Mouse (Mus musculus): ENCODE data around the gene Ubap1l. TPM values are rescaled to one million over a fixed set of nuclear protein-coding genes. Genes with fewer than 3 reads are reported as not detected.
"Not testable (repeated sequence)": the region's sequence is repeated elsewhere in the genome, so short reads cannot be mapped to it uniquely, and the experiment has no call there.

Ubap1l gene
- polyA plus RNA-seq, 2 experiments: 0.62 TPM; not detected in 1

GRCm38 (mm10) chr9:65327371-65327770 lies 33.5 kb upstream of the Ubap1l start:
- ATAC-seq (ENCODE audit: low FRiP score, low read depth) (no peak), DNase-seq (ENCODE audit: low spot score) (no peak)
- H3K4me2 ChIP-seq (replicated peaks; ENCODE audit: low read depth, low read length, severe bottlenecking): no peak overlapping the region
- H3K9me3 ChIP-seq (ENCODE audit: control insufficient read depth, low read length): no peaks in the 10 kb centered on the region
- no peak overlapping the region for H3K27ac ChIP-seq (replicated peaks; ENCODE audit: low read depth, low read length)
- H3K27me3 ChIP-seq (ENCODE audit: control insufficient read depth, insufficient read depth, low read length): no peaks in the 10 kb centered on the region
- WGBS: 98% methylated on average over 2 of the region's 2 CpGs
- peaks cover 78% of the 10 kb centered on the region for H3K36me3 ChIP-seq (ENCODE audit: control insufficient read depth, insufficient read depth, low read length)
- no peak overlapping the region for H3K9ac ChIP-seq (ENCODE audit: low read depth, low read length, severe bottlenecking)
- H3K4me3 ChIP-seq (replicated peaks; ENCODE audit: low read length): no peak overlapping the region
- no peaks in the 10 kb centered on the region for H3K4me1 ChIP-seq (ENCODE audit: control insufficient read depth, insufficient read depth, low read length)
- no peak for TF ChIP-seq POLR2A (IDR thresholded peaks at IDR 0.05; ENCODE audit: borderline replicate concordance, extremely low read depth, insufficient read depth, insufficient read length)

- Histone ChIP-seq H3K36me3 (ENCODE audit: control insufficient read depth, insufficient read depth, low read length) (peaks cover 22% of the 10 kb centered on the region), H3K9ac (ENCODE audit: low read depth, low read length, severe bottlenecking) (no peak overlapping the region), H3K27me3 (ENCODE audit: control insufficient read depth, insufficient read depth, low read length) (no peaks in the 10 kb centered on the region), H3K27ac (replicated peaks; ENCODE audit: low read depth, low read length) (no peak overlapping the region), H3K4me1 (ENCODE audit: control insufficient read depth, insufficient read depth, low read length) (no peaks in the 10 kb centered on the region), H3K4me3 (replicated peaks; ENCODE audit: low read length) (no peak overlapping the region), H3K4me2 (replicated peaks; ENCODE audit: low read depth, low read length, severe bottlenecking) (no peak overlapping the region), H3K9me3 (ENCODE audit: control insufficient read depth, low read length) (no peaks in the 10 kb centered on the region)
- WGBS: 75% methylated on average over 5 of the region's 5 CpGs
- no peak for TF ChIP-seq POLR2A (IDR thresholded peaks at IDR 0.05; ENCODE audit: borderline replicate concordance, extremely low read depth, insufficient read depth, insufficient read length)
- DNase-seq (ENCODE audit: low spot score): no peak
- no peak for ATAC-seq (ENCODE audit: low FRiP score, low read depth)
These were observed 26.9 kb upstream of the Ubap1l start for GRCm38 (mm10) chr9:65333958-65334357.

- 86% methylated on average over 4 of the region's 4 CpGs for WGBS
These were observed 21.7 kb upstream of the Ubap1l start for GRCm38 (mm10) chr9:65339146-65339545.

DNA sequence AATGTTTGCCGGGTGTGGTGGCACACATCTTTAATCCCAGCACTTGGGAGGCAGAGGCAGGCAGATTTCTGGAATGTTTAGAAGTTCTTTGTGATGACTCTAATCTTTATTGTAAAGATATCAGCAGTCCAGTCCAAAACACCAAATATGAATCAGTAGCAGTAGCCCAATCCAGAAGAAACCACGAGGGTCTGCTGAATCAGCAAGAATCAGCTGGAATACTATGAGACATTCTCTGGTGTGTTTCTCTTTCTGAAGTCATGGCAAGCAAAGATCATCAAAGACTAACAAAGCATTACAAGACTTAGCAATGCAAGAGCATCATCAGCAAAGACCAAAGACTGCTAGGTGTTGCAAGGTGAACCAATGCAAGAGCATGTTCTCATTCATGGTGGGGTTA lies 20.4 kb upstream of the Ubap1l start:
- H3K27ac ChIP-seq (replicated peaks; ENCODE audit: low read depth, low read length): no peak overlapping the region
- no peak overlapping the region for H3K4me3 ChIP-seq (replicated peaks; ENCODE audit: low read length)
- H3K36me3 ChIP-seq (ENCODE audit: control insufficient read depth, insufficient read depth, low read length): no peaks in the 10 kb centered on the region
- no peak for DNase-seq (ENCODE audit: low spot score)
- H3K27me3 ChIP-seq (ENCODE audit: control insufficient read depth, insufficient read depth, low read length): no peaks in the 10 kb centered on the region
- TF ChIP-seq POLR2A (IDR thresholded peaks at IDR 0.05; ENCODE audit: borderline replicate concordance, extremely low read depth, insufficient read depth, insufficient read length): no peak
- 82% methylated on average over 2 of the region's 2 CpGs for WGBS
- no peak overlapping the region for H3K4me2 ChIP-seq (replicated peaks; ENCODE audit: low read depth, low read length, severe bottlenecking)
- no peaks in the 10 kb centered on the region for H3K4me1 ChIP-seq (ENCODE audit: control insufficient read depth, insufficient read depth, low read length)
- H3K9ac ChIP-seq (ENCODE audit: low read depth, low read length, severe bottlenecking): no peak overlapping the region
- no peaks in the 10 kb centered on the region for H3K9me3 ChIP-seq (ENCODE audit: control insufficient read depth, low read length)
- ATAC-seq (ENCODE audit: low FRiP score, low read depth): no peak

More at GRCm38 (mm10) chr9:65339146-65339545, 21.7 kb upstream of the Ubap1l start:
- no peaks in the 10 kb centered on the region for H3K9me3 ChIP-seq (ENCODE audit: control insufficient read depth, low read length)
- H3K9ac ChIP-seq (ENCODE audit: low read depth, low read length, severe bottlenecking): no peak overlapping the region
- DNase-seq (ENCODE audit: low spot score) (no peak), ATAC-seq (ENCODE audit: low FRiP score, low read depth) (no peak)
- no peaks in the 10 kb centered on the region for H3K4me1 ChIP-seq (ENCODE audit: control insufficient read depth, insufficient read depth, low read length)
- H3K36me3 ChIP-seq (ENCODE audit: control insufficient read depth, insufficient read depth, low read length): no peaks in the 10 kb centered on the region
- H3K4me3 ChIP-seq (replicated peaks; ENCODE audit: low read length): no peak overlapping the region
- no peaks in the 10 kb centered on the region for H3K27me3 ChIP-seq (ENCODE audit: control insufficient read depth, insufficient read depth, low read length)
- no peak overlapping the region for H3K27ac ChIP-seq (replicated peaks; ENCODE audit: low read depth, low read length)
- no peak overlapping the region for H3K4me2 ChIP-seq (replicated peaks; ENCODE audit: low read depth, low read length, severe bottlenecking)
- TF ChIP-seq POLR2A (IDR thresholded peaks at IDR 0.05; ENCODE audit: borderline replicate concordance, extremely low read depth, insufficient read depth, insufficient read length): no peak

- not testable (repeated sequence) for DNase-seq (ENCODE audit: low spot score); ATAC-seq (ENCODE audit: low FRiP score, low read depth); H3K27me3 ChIP-seq (ENCODE audit: control insufficient read depth, insufficient read depth, low read length); H3K9me3 ChIP-seq (ENCODE audit: control insufficient read depth, low read length); H3K36me3 ChIP-seq (ENCODE audit: control insufficient read depth, insufficient read depth, low read length); H3K4me1 ChIP-seq (ENCODE audit: control insufficient read depth, insufficient read depth, low read length)
- Histone ChIP-seq H3K4me2 (replicated peaks; ENCODE audit: low read depth, low read length, severe bottlenecking) (peak overlapping the region; percentile 61), H3K27ac (replicated peaks; ENCODE audit: low read depth, low read length) (peak overlapping the region; percentile 92), H3K9ac (ENCODE audit: low read depth, low read length, severe bottlenecking) (peak overlapping the region; percentile 95), H3K4me3 (replicated peaks; ENCODE audit: low read length) (peak overlapping the region; percentile 97)
- 65% methylated on average over 11 of the region's 11 CpGs for WGBS
These were observed 15.4 kb upstream of the Ubap1l start for GRCm38 (mm10) chr9:65345439-65345838.
